ENCODE assay signal across 12 mouse cellular contexts in genomic region chr2:120646777-120647176, GRCm38 (mm10). TPM values are rescaled to one million over a fixed set of nuclear protein-coding genes. Genes with fewer than 3 reads are reported as not detected.
A peak's percentile ranks its signal among the peaks of the same experiment; 100 is the strongest.
DNase-seq lines count a peak whose midpoint lies in the region; ATAC-seq lines count a peak whose summit lies in the region.
"Had no signal": no experiment of that assay in that cellular context is flagged by ENCODE, and none has a peak within 500 bp of the region (broad histone marks: within the 10 kb centered on the region; RNA-seq: fewer than 3 reads in every experiment).

No protein-coding gene starts in this region.

- intact Hi-C loops in heart, postnatal 10 days (cut with DNase I): no loop called here

- no peak for ATAC-seq in embryonic facial prominence, embryonic 14.5 days (ENCODE audit: low read depth)

- no peaks in the 10 kb centered on the region for H3K4me1 ChIP-seq in embryonic facial prominence, embryonic 14.5 days (ENCODE audit: control insufficient read depth, insufficient read depth, low read length)

- 39% methylated on average over 4 of the region's 4 CpGs for WGBS in embryonic facial prominence, embryonic 14.5 days

- no peaks in the 10 kb centered on the region for H3K27me3 ChIP-seq in embryonic facial prominence, embryonic 14.5 days (replicated peaks; ENCODE audit: control insufficient read depth, insufficient read depth, low read length)
- H3K27me3 ChIP-seq: CH12.LX had no signal

- no peak overlapping the region for H3K4me2 ChIP-seq in embryonic facial prominence, embryonic 14.5 days (ENCODE audit: low read depth, low read length)
- H3K4me2 ChIP-seq: liver, embryonic 11.5 days had no signal

- no peaks in the 10 kb centered on the region for H3K9me3 ChIP-seq in embryonic facial prominence, embryonic 14.5 days (ENCODE audit: control insufficient read depth, low read length)

- no peaks in the 10 kb centered on the region for H3K36me3 ChIP-seq in embryonic facial prominence, embryonic 14.5 days (ENCODE audit: control insufficient read depth, insufficient read depth, low read length)

- 0 out of 2 replicates have a peak overlapping the region, but pooled peaks have one; percentile 15 for H3K27ac ChIP-seq in embryonic facial prominence, embryonic 14.5 days (replicated peaks; ENCODE audit: low read depth, low read length)

- DNase-seq in kidney, postnatal 4 days: peak; percentile 22 to 37
- no peak for DNase-seq in kidney, adult 11 months
- DNase-seq in embryonic facial prominence, embryonic 14.5 days (ENCODE audit: low spot score): peak; percentile 84
- DNase-seq in heart, postnatal 10 days: peak; percentile 66 to 68
- DNase-seq in lung, postnatal 36 days: peak; percentile 76
- DNase-seq in T-cell, adult 2 months (ENCODE audit: low spot score): no peak
- no peak for DNase-seq in thymus, postnatal 4 days
- no peak for DNase-seq in urinary bladder, adult 2 months (ENCODE audit: low spot score)
- DNase-seq: adrenal gland, postnatal 14 days; kidney, postnatal 25 days had no signal

- no peak overlapping the region for H3K4me3 ChIP-seq in embryonic facial prominence, embryonic 14.5 days (ENCODE audit: low read depth, low read length)

- H3K9ac ChIP-seq in embryonic facial prominence, embryonic 14.5 days (ENCODE audit: low read depth, low read length): no peak overlapping the region

RNA-seq across cellular contexts. Expression of gene Stard9, which starts 17.9 kb away (rescaled TPM):
- polyA plus RNA-seq in embryonic facial prominence, embryonic 14.5 days (2014; fragmentation: Nextera tagmentation; extraction: Ambion mirVana): 8.6 and 9.2 TPM in 2 replicates
- total RNA-seq in heart, postnatal 10 days (2021): 10 to 100 TPM; 17.4 to 18.9 TPM
- 22.1 and 23.0 TPM in 2 replicates for polyA plus RNA-seq in urinary bladder, adult 2 months (2012; rRNA removed)

RNA-seq across cellular contexts. Expression of gene Lrrc57, which starts 37.5 kb away (rescaled TPM):
- polyA plus RNA-seq in embryonic facial prominence, embryonic 14.5 days (2014; fragmentation: Nextera tagmentation; extraction: Ambion mirVana): 16.7 and 19.9 TPM in 2 replicates
- total RNA-seq in heart, postnatal 10 days (2021): 10 to 100 TPM; 12.4 to 15.5 TPM
- polyA plus RNA-seq in urinary bladder, adult 2 months (2012; rRNA removed): 19.2 and 24.2 TPM in 2 replicates

RNA-seq across cellular contexts. Expression of gene Haus2, which starts 37.6 kb away (rescaled TPM):
- polyA plus RNA-seq in embryonic facial prominence, embryonic 14.5 days (2014; fragmentation: Nextera tagmentation; extraction: Ambion mirVana): 17.7 and 22.7 TPM in 2 replicates
- total RNA-seq in heart, postnatal 10 days (2021): 10 to 100 TPM; 12.3 to 13.1 TPM
- 11.5 and 12.7 TPM in 2 replicates for polyA plus RNA-seq in urinary bladder, adult 2 months (2012; rRNA removed)

Comparison
In these comparisons a context has a peak if more than half of its experiments do, and no peak if none do; other contexts are left out.
1. DNase-seq: peak in kidney, postnatal 4 days (2 of 2), embryonic facial prominence, embryonic 14.5 days (single experiment), heart, postnatal 10 days (2 of 2) and lung, postnatal 36 days (single experiment); none in kidney, adult 11 months (single experiment), T-cell, adult 2 months (single experiment), thymus, postnatal 4 days (single experiment) and urinary bladder, adult 2 months (single experiment).